Comparison of ENCODE assay signal across 13 mouse cellular contexts in genomic region chr13:98013715-98014114, GRCm38 (mm10).
DNase-seq lines count a peak whose midpoint lies in the region; ATAC-seq and TF ChIP-seq lines count a peak whose summit lies in the region.
"Had no signal": no experiment of that assay in that cellular context is flagged by ENCODE, and none has a peak within 500 bp of the region (broad histone marks: within the 10 kb centered on the region; RNA-seq: fewer than 3 reads in every experiment).

No protein-coding gene starts in this region.

- TF ChIP-seq EP300 in heart, adult 2 months (IDR thresholded peaks at IDR 0.05; ENCODE audit: insufficient read depth, low read depth, low read length), result no peak

- no peak overlapping the region for H3K4me3 ChIP-seq in forebrain, postnatal 0 days (ENCODE audit: low read depth, low read length)
- H3K4me3 ChIP-seq in heart, adult 2 months, result no peak overlapping the region
- H3K4me3 ChIP-seq in midbrain, embryonic 11.5 days (ENCODE audit: low read depth, low read length), result no peak overlapping the region
- H3K4me3 ChIP-seq: erythroblast, embryonic 14.5 days; heart, embryonic 15.5 days; neural tube, embryonic 12.5 days had no signal

- H3K27ac ChIP-seq in forebrain, postnatal 0 days (ENCODE audit: low read depth, low read length), result no peak overlapping the region
- H3K27ac ChIP-seq in heart, adult 2 months, result no peak overlapping the region
- no peak overlapping the region for H3K27ac ChIP-seq in midbrain, embryonic 11.5 days (ENCODE audit: low read depth, low read length)
- H3K27ac ChIP-seq: heart, embryonic 15.5 days; neural tube, embryonic 12.5 days had no signal

- WGBS in forebrain, postnatal 0 days, result 97% methylated on average over 4 of the region's 4 CpGs
- 91% methylated on average over 4 of the region's 4 CpGs for WGBS in heart, adult 2 months
- WGBS in midbrain, embryonic 11.5 days, result 97% methylated on average over 4 of the region's 4 CpGs

- ATAC-seq in forebrain, postnatal 0 days, result no peak
- no peak for ATAC-seq in midbrain, embryonic 11.5 days (ENCODE audit: low FRiP score)

- intact Hi-C loops in heart, adult 2 months (cut with DNase I), result no loop called here

- no peaks in the 10 kb centered on the region for H3K27me3 ChIP-seq in forebrain, postnatal 0 days (ENCODE audit: insufficient read depth, low read length)
- H3K27me3 ChIP-seq in heart, adult 2 months (ENCODE audit: control insufficient read depth, insufficient read depth, low read length), result no peaks in the 10 kb centered on the region; the same call in 1 of the 2 replicates
- no peaks in the 10 kb centered on the region for H3K27me3 ChIP-seq in midbrain, embryonic 11.5 days (ENCODE audit: control insufficient read depth, insufficient read depth, low read length)
- H3K27me3 ChIP-seq: neural tube, embryonic 12.5 days had no signal

- no peak for TF ChIP-seq CTCF in forebrain, postnatal 0 days (IDR thresholded peaks at IDR 0.05; ENCODE audit: low read depth)
- no peak for TF ChIP-seq CTCF in heart, adult 2 months (IDR thresholded peaks at IDR 0.05)

- H3K79me2 ChIP-seq in heart, adult 2 months (replicated peaks; ENCODE audit: control insufficient read depth, insufficient read depth, low read length), result no peaks in the 10 kb centered on the region

- H3K36me3 ChIP-seq in forebrain, postnatal 0 days (ENCODE audit: insufficient read depth), result no peaks in the 10 kb centered on the region
- H3K36me3 ChIP-seq in heart, adult 2 months (ENCODE audit: control insufficient read depth, insufficient read depth, low read length), result no peaks in the 10 kb centered on the region
- H3K36me3 ChIP-seq in midbrain, embryonic 11.5 days (ENCODE audit: control insufficient read depth, insufficient read depth, low read length), result no peaks in the 10 kb centered on the region
- H3K36me3 ChIP-seq: heart, embryonic 15.5 days; neural tube, embryonic 12.5 days had no signal

- 0 out of 2 replicates have a peak, but pooled peaks cover 5% of the 10 kb centered on the region for H3K4me1 ChIP-seq in forebrain, postnatal 0 days (ENCODE audit: insufficient read depth)
- H3K4me1 ChIP-seq in heart, adult 2 months (ENCODE audit: control insufficient read depth, insufficient read depth, low read length), result no peaks in the 10 kb centered on the region; the same call in 1 of the 2 replicates
- H3K4me1 ChIP-seq in midbrain, embryonic 11.5 days (ENCODE audit: control insufficient read depth, insufficient read depth, low read length), result peaks cover 15% of the 10 kb centered on the region

- H3K9ac ChIP-seq in forebrain, postnatal 0 days, result no peak overlapping the region
- H3K9ac ChIP-seq in heart, adult 2 months (ENCODE audit: low read depth, low read length), result no peak overlapping the region
- no peak overlapping the region for H3K9ac ChIP-seq in midbrain, embryonic 11.5 days (ENCODE audit: low read length)
- H3K9ac ChIP-seq: heart, embryonic 15.5 days; neural tube, embryonic 12.5 days had no signal

- no peak for TF ChIP-seq POLR2A in heart, adult 2 months (IDR thresholded peaks at IDR 0.05; ENCODE audit: insufficient read depth, low read depth, low read length)

- DNase-seq in adrenal gland, adult (ENCODE audit: inconsistent age in 2 of 2, low spot score in 1 of 2), result peak; percentile 70 to 85
- DNase-seq in adrenal gland, postnatal 4 days (ENCODE audit: low spot score in 2 of 2), result no peak
- DNase-seq in adrenal gland, postnatal 36 days, result peak; percentile 64 to 73
- DNase-seq in kidney, postnatal 36 days, result peak; percentile 88 to 95
- peak; percentile 73 for DNase-seq in lung, postnatal 36 days
- DNase-seq in forebrain, postnatal 0 days, result no peak
- DNase-seq in heart, adult 2 months, result no peak
- no peak for DNase-seq in midbrain, embryonic 11.5 days (ENCODE audit: low spot score, missing footprints)
- DNase-seq: cerebellum, postnatal 25 days; right cerebral cortex, postnatal 14 days had no signal

- H3K9me3 ChIP-seq in forebrain, postnatal 0 days (ENCODE audit: low read length), result no peaks in the 10 kb centered on the region
- H3K9me3 ChIP-seq in midbrain, embryonic 11.5 days (ENCODE audit: control insufficient read depth, low read length), result no peaks in the 10 kb centered on the region
- H3K9me3 ChIP-seq: heart, embryonic 15.5 days; neural tube, embryonic 12.5 days had no signal

- H3K4me2 ChIP-seq in forebrain, postnatal 0 days (ENCODE audit: low read depth), result no peak overlapping the region
- H3K4me2 ChIP-seq in midbrain, embryonic 11.5 days, result no peak overlapping the region
- H3K4me2 ChIP-seq: heart, embryonic 15.5 days; neural tube, embryonic 12.5 days had no signal

Comparison
In these comparisons a context has a peak if more than half of its experiments do, and no peak if none do; other contexts are left out.
1. DNase-seq: peak in adrenal gland, adult (2 of 2), adrenal gland, postnatal 36 days (2 of 2), kidney, postnatal 36 days (2 of 2) and lung, postnatal 36 days (single experiment); none in adrenal gland, postnatal 4 days (0 of 2), forebrain, postnatal 0 days (single experiment), heart, adult 2 months (0 of 2) and midbrain, embryonic 11.5 days (single experiment).